Mouse (Mus musculus): ENCODE results near the gene Trpc1. TPM values are rescaled to one million over a fixed set of nuclear protein-coding genes. Genes with fewer than 3 reads are reported as not detected.
A peak's percentile ranks its signal among the peaks of the same experiment; 100 is the strongest.

The Trpc1 gene
- polyA plus RNA-seq, 2 experiments: 0.45 to 0.52 TPM

DNA sequence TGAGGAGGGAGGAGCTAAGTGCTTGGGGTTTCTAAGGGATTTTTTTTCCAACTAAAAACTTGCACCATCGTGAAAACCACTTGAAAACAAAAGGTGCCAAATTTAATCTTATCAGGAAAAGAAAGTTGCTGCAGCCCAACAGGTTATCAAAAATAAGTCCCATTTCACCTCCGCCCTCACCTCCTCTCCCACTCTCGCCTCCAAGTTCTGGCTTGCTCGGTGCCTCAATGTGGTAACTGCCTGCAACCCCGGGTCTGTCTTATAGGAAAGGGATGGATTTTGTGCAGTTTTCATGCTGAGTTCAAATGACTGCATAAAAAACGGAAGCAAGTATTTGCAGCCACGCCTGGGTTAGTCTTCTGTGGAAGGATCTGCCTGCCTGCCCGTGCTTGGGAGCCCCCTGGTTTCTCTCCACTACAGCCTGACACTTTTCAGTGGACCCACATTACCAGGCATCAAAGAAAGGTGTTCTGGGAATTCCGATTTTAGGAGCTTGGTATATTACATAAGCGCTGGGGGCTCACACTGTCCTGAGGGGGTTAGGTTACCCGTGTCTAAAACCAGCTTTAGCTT, 56.6 kb downstream of the Trpc1 start:
- TF ChIP-seq CTCF (IDR thresholded peaks at IDR 0.05; ENCODE audit: low read depth) (no peak), EP300 (IDR thresholded peaks at IDR 0.05; ENCODE audit: low read depth) (no peak)
- Histone ChIP-seq H3K4me3 (ENCODE audit: insufficient read depth in 1 of 2, low read depth in 2 of 2, low read length in 2 of 2) (no peak overlapping the region), H3K9me3 (ENCODE audit: control insufficient read depth, low read length) (no peaks in the 10 kb centered on the region), H3K27ac (no peak overlapping the region), H3K4me1 (replicated peaks; ENCODE audit: control insufficient read depth in 2 of 2, insufficient read depth in 2 of 2, low read length in 1 of 2) (no peaks in the 10 kb centered on the region), H3K36me3 (replicated peaks; ENCODE audit: control insufficient read depth, insufficient read depth, low read depth) (no peaks in the 10 kb centered on the region), H3K27me3 (ENCODE audit: control insufficient read depth, insufficient read depth, low read length) (no peaks in the 10 kb centered on the region), H3K9ac (replicated peaks) (no peak overlapping the region), H3K4me2 (ENCODE audit: low read depth) (no peak overlapping the region)
- ATAC-seq (ENCODE audit: insufficient read depth) (no peak), DNase-seq (ENCODE audit: low read depth in 3 of 3, low spot score in 3 of 3) (no peak)
- 59% methylated on average over 11 of the region's 11 CpGs for WGBS (ENCODE audit: insufficient replicate concordance)

DNA sequence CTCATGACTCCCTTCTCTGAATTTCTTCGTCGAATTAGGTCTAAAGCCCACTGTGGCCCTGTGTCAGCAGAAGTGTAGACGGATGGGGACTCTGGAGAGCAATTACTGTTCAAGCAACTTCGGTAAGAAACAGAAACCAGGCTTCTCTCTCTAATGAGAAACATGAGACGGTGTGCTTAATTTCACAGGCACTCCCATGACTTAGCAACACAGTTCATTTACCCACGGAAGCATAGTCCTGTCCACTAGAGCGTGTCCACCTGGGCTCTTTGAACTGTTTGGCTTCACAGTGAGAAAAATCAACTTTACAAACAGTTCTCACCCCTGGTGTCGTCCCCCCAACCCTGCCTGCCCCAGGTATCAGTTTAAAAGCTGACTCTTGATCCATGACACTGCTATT, 57.4 kb downstream of the Trpc1 start:
- H3K9ac ChIP-seq (replicated peaks): no peak overlapping the region
- H3K27me3 ChIP-seq (ENCODE audit: control insufficient read depth, insufficient read depth, low read length): no peaks in the 10 kb centered on the region
- H3K4me2 ChIP-seq (ENCODE audit: low read depth): no peak overlapping the region
- no peak overlapping the region for H3K27ac ChIP-seq
- no peak for TF ChIP-seq CTCF (IDR thresholded peaks at IDR 0.05; ENCODE audit: low read depth)
- DNase-seq (ENCODE audit: low read depth in 3 of 3, low spot score in 3 of 3) (no peak), ATAC-seq (ENCODE audit: insufficient read depth) (no peak)
- H3K4me3 ChIP-seq (ENCODE audit: insufficient read depth in 1 of 2, low read depth in 2 of 2, low read length in 2 of 2): no peak overlapping the region
- H3K36me3 ChIP-seq (replicated peaks; ENCODE audit: control insufficient read depth, insufficient read depth, low read depth): no peaks in the 10 kb centered on the region
- no peaks in the 10 kb centered on the region for H3K4me1 ChIP-seq (replicated peaks; ENCODE audit: control insufficient read depth in 2 of 2, insufficient read depth in 2 of 2, low read length in 1 of 2)
- 69% methylated on average over 8 of the region's 8 CpGs for WGBS (ENCODE audit: insufficient replicate concordance)
- no peaks in the 10 kb centered on the region for H3K9me3 ChIP-seq (ENCODE audit: control insufficient read depth, low read length)

DNA sequence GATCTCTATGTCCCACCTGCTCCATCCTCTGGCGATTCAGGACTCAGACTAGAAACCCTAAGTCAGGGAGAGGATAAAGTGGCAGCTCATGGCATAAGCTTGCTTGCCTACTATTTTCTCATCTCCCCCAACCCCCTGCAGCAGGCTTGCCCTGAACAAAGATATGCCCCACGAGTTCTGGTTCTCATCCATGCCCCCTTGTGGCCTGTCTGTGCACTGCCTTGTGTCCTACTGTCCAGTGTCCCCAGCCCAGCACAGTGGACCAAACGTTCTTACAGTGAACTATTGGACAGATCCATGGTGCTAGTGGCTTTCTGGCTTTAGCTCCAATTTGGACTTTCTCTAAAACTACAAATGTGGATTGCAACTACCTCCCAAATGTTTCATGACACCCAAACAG, 62.1 kb downstream of the Trpc1 start:
- Histone ChIP-seq H3K4me1 (replicated peaks; ENCODE audit: control insufficient read depth in 2 of 2, insufficient read depth in 2 of 2, low read length in 1 of 2) (no peaks in the 10 kb centered on the region), H3K36me3 (replicated peaks; ENCODE audit: control insufficient read depth, insufficient read depth, low read depth) (no peaks in the 10 kb centered on the region), H3K9me3 (ENCODE audit: control insufficient read depth, low read length) (no peaks in the 10 kb centered on the region), H3K27ac (no peak overlapping the region), H3K9ac (replicated peaks) (no peak overlapping the region), H3K27me3 (ENCODE audit: control insufficient read depth, insufficient read depth, low read length) (no peaks in the 10 kb centered on the region), H3K4me3 (ENCODE audit: insufficient read depth in 1 of 2, low read depth in 2 of 2, low read length in 2 of 2) (no peak overlapping the region), H3K4me2 (ENCODE audit: low read depth) (no peak overlapping the region)
- 36% methylated on average over 3 of the region's 3 CpGs for WGBS (ENCODE audit: insufficient replicate concordance)
- ATAC-seq (ENCODE audit: insufficient read depth): no peak
- TF ChIP-seq CTCF (IDR thresholded peaks at IDR 0.05; ENCODE audit: low read depth) (peak; percentile 75), EP300 (IDR thresholded peaks at IDR 0.05; ENCODE audit: low read depth) (no peak)
- DNase-seq (ENCODE audit: low read depth in 3 of 3, low spot score in 3 of 3): no peak

DNA sequence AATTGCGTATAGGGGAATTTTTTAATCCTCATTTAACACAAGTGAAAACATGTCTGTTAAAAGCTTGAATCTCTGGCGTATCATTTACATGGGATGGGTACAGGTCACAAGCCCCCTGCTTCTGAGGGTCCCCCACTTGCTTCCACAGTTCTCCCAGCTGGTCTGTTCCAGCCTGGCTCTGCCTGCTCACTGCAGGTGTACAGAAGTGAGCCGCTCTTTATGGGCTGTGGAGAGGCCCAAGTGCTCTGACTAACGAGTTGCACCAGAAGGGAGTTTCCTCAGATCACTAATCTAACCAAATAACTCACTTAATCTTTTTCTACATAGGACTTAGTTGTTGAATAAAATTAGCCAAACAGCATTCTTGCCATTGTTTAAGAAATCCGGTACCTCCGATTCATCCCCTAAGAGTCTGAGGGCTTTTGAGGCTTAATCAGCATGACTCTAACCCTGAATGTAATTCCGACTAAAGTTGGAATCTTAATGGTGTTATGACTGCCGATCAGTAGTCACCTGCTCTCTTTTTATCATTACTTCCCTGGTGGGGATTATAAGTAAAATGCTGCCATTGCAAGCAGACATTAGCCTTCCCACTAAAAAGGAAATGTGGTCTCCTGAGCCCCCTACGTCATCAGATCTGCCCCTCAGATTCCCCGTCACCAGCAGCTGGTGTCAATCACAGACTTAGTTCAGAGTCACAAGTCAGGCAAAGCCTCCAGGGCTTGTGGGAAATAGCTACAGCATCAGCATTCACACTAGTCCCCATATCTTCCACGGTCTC, 64.3 kb downstream of the Trpc1 start:
- no peak for ATAC-seq (ENCODE audit: insufficient read depth)
- Histone ChIP-seq H3K9ac (replicated peaks) (no peak overlapping the region), H3K4me1 (replicated peaks; ENCODE audit: control insufficient read depth in 2 of 2, insufficient read depth in 2 of 2, low read length in 1 of 2) (no peaks in the 10 kb centered on the region), H3K36me3 (replicated peaks; ENCODE audit: control insufficient read depth, insufficient read depth, low read depth) (no peaks in the 10 kb centered on the region), H3K4me3 (ENCODE audit: insufficient read depth in 1 of 2, low read depth in 2 of 2, low read length in 2 of 2) (no peak overlapping the region), H3K27ac (no peak overlapping the region), H3K27me3 (ENCODE audit: control insufficient read depth, insufficient read depth, low read length) (no peaks in the 10 kb centered on the region), H3K4me2 (ENCODE audit: low read depth) (no peak overlapping the region), H3K9me3 (ENCODE audit: control insufficient read depth, low read length) (no peaks in the 10 kb centered on the region)
- WGBS (ENCODE audit: insufficient replicate concordance): 60% methylated on average over 11 of the region's 11 CpGs
- no peak for DNase-seq (ENCODE audit: low read depth in 3 of 3, low spot score in 3 of 3)
- TF ChIP-seq CTCF (IDR thresholded peaks at IDR 0.05; ENCODE audit: low read depth) (no peak), EP300 (IDR thresholded peaks at IDR 0.05; ENCODE audit: low read depth) (no peak)

DNA sequence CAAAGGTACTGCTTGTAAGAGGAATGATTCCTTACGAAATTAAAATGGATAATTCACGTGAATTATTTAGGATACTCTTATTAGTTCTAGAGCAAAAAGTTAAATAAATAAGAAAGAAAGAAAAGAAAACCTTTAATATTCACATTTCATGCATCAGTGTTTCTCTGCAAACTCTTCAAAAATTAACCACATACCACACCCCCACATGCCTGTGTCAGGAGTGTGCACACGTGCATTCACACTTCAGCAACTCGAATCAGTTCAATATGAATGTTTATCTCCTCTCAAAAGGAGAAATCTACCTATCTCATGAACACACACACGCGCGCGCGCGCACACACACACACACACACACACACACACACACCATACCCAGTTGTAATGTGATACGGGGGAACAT, 69.5 kb downstream of the Trpc1 start:
- Histone ChIP-seq H3K27ac (no peak overlapping the region), H3K4me2 (ENCODE audit: low read depth) (no peak overlapping the region), H3K27me3 (ENCODE audit: control insufficient read depth, insufficient read depth, low read length) (no peaks in the 10 kb centered on the region), H3K9ac (replicated peaks) (no peak overlapping the region), H3K4me1 (replicated peaks; ENCODE audit: control insufficient read depth in 2 of 2, insufficient read depth in 2 of 2, low read length in 1 of 2) (no peaks in the 10 kb centered on the region), H3K4me3 (ENCODE audit: insufficient read depth in 1 of 2, low read depth in 2 of 2, low read length in 2 of 2) (no peak overlapping the region), H3K36me3 (replicated peaks; ENCODE audit: control insufficient read depth, insufficient read depth, low read depth) (no peaks in the 10 kb centered on the region), H3K9me3 (ENCODE audit: control insufficient read depth, low read length) (no peaks in the 10 kb centered on the region)
- DNase-seq (ENCODE audit: low read depth in 3 of 3, low spot score in 3 of 3) (no peak), ATAC-seq (ENCODE audit: insufficient read depth) (no peak)
- TF ChIP-seq EP300 (IDR thresholded peaks at IDR 0.05; ENCODE audit: low read depth): no peak
- TF ChIP-seq CTCF (IDR thresholded peaks at IDR 0.05; ENCODE audit: low read depth): no peak
- 72% methylated on average over 11 of the region's 11 CpGs for WGBS (ENCODE audit: insufficient replicate concordance)
